Mouse (Mus musculus) NIH3T3 (cell line): Measurements from ENCODE around the gene Grk3.

Source experiments
- DNase-seq: peaks from one replicate; pipeline ENCODE4 v3.0.0-alpha.2; 2012; ENCODE audit warnings: low read depth

Gene Grk3

DNA sequence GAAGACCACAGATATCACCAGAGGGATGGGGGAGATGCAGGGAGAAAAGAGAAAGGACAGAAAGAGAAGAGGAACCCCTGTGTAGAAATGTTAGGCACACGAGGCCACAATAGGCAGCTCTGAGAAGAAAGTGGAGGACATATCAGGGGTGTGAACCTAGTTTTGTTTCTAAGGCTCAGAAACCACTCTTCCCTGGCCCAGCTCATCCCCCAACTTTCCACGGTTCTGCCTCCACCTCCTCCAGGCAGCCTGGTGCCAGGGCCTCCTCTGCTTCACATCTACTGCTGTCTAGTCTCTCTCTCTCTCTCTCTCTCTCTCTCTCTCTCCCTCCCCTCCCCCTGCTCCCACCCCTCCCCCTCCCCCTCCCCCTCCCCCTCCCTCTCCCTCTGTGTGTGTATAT, 7.1 kb downstream of the Grk3 start:
- DNase-seq = no peak

DNA sequence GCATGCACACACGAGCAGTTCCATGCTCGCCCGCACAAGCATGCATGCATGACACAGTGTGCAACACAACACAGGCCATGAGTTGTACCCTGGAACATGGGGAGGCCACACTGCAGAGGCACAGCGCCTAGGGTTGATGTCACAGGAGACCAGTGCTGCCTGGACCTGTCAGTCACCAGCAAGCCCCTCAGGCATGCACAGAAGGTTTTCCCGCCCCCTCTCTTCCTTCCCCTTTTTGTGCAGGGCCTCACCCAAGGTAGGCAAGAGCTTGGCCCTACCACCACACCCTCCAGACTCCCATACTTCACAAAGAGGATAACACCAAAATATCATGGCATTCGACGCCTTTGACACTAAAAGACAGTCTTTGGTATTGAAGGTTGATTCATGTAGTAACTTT, 8.6 kb downstream of the Grk3 start:
- DNase-seq = no peak

DNA sequence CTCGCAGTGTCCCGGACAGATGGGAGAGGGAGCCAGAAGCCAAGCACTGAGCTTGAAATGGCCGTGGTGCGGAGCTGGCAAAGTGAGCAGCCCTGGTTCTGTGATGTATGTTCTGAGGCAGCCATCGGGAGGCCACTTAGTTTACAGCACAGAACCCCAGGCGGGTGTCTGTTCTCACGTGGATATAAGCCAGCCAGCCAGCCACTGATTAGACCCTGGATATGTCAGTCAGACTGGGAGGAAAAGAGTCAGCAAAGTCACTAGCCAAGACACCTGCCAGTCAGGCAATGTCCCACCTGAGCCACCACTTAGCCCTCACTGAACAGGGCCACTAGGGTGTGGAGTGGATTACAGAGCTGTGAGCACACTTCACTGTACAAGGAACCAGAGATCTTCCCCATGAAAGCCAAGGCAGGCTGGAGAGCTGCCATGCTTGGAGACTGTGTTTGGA, 9.6 kb downstream of the Grk3 start:
- DNase-seq = no peak

DNA sequence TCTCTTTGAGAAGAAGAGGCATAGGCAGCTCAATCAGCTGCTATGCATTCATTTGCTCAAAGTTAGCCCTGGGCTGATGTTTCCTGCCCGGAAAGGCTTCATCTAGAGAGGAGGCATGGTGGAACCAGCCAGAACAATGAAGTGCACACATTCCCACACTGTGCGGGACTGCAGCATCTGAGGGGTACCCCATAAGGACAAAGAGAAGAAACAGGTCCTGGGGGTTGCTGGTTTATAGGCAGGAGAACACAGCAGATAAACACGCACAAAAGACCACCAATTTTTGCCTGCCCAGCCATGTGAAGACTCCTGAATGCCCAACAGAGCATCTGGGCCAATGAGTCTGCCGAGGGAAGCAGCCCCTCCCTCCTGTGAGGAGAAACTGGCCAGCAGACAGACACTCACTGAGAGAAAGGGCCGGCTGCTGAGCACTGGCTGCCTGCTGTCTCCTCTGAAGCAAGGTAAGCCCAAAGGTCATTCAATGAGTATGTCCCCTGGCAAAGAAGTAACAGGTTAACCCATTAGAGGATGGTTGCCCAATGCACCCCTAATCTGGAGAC, 12.7 kb downstream of the Grk3 start:
- DNase-seq = no peak

DNA sequence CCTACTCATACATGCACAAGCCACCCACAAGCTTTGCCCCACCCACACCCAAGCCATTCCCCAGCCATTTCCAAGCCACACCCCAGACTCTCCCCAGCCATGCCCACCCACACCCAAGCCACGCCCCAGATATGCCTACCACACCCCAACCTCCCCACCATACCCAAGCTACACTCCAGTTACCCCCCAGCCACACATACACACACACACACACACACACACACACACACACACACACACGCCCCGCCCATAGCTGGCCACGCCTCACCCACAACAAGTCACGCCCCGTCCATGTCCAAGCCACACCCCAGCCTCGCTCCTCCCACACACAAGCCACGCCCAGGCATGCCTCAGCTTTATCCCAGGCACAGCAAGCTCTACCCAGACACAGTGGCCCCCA, 16.4 kb downstream of the Grk3 start:
- no peak for DNase-seq

DNA sequence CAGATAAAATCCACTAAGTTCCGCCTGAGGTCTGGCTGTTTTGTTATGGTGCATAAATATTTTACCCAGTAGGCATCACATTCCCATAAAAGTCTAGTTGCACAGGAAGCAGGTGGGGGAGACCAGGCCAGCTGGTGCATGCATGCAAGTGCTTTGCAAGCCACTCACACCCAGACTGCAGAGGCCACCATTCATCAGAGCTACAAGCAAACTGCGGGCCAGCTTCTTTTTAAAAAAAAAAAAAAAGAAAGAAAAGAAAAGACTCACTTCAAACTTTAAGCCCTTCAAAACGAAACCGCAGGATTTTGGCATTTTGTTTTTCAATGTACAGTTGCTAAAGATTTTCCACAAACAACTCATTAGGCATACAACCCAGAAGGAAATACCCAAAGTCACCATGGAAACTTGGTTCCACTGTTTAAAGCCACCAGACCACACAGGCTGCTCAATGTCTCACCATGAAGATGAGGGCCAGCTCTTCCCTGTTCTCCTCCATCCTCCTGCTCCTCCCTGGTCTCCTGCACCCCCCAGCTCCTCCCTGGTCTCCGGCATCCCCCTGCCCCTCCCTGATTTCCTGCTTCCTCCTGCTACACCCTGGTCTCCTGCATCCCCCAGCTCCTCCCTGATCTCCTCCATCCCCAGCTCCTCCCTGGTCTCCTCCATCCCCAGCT, 17.9 kb downstream of the Grk3 start:
- DNase-seq = no peak

DNA sequence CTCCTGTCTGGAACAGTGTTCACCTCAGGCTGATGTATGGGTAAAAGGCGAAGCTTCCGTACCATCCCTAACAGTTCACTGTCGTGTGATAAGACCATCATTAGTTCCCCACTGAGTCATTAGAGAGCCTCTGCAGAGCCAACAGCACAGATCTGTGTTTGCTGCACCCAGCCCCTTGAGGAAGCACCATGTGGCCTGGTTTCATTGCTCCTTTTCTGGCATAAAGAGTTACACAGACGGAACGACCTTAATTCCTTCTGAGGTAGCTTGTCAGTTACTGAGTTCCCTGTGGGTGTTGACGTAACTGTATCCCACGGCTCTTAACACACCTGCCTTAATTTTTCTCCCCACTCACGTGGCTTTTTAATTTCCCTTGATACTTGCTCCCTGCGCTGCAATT, 24.3 kb downstream of the Grk3 start:
- DNase-seq = no peak

DNA sequence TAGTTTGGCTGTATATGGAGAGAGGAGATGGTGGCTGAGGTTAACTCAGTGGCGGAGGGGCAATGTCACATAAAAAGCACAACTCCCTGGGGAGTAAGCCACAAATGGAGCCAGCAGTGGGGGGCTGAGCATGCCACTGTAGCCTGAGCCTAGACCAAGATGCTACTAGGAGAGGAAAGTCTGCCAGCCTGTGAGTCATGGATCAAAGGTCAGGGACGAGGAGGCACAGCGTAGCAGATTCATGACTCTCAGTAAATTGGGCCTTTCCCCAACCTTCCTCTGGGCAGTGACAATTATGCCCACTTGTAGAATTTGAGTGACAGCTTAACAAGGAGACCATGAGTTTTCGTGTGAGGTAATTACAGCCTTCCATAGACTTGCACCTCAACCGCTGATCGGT, 33.7 kb downstream of the Grk3 start:
- no peak for DNase-seq

DNA sequence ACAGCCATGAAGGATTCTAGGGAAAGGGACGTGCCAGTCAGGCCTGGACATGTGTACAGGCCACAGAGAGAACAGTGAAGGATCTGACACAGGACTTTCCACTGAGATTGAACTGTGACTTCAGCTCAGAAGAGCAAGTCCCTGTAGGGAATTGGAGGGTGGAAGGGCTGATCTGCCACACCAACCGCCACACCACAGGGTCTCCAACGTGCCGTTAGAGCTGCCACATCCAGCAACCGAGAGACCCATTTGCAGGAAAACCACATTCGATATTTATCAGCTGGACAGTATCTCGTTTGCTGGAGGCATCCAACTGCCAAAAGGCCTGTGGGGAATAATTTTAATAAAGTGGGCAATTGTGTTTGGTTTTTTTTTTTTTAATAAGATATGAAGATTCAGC, 35.9 kb downstream of the Grk3 start:
- no peak for DNase-seq

DNA sequence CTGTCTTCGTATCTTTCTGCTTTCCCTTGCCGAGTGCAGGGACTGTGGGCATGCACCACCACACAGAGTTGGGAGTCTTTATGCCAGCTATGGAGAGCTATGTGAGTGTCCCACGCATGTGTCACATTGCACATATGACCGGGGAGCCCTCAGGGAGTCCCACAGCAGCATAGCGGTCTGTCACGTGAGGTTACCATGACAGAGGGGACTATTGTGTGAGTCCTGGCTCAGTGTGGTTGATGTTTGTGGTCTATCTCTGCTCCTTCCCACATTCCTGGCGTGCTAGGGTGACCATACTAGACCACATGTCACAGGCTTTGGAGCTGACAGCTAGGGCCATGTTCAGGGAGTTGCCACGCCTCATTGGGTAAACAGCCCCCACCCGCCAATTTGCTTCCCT, 36.4 kb downstream of the Grk3 start:
- DNase-seq = no peak

DNA sequence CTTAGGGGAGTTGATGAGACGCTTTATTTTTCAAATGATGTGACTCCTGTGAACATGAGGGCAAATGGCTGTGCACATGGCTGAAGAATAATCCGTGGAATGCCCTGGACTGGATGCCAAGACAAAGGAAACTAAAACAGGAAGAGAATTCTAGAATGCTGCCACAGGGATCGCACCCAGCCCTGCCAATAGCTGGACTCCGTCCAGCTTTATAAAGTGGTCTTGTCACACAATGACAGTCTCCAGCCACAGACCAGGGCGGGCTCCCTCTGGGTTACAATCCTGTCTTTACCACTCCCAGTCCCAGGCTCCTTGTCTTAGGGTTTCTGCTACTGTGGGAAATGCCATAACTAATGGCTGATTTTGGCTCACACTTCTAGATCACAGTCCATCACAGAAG, 38.5 kb downstream of the Grk3 start:
- no peak for DNase-seq

DNA sequence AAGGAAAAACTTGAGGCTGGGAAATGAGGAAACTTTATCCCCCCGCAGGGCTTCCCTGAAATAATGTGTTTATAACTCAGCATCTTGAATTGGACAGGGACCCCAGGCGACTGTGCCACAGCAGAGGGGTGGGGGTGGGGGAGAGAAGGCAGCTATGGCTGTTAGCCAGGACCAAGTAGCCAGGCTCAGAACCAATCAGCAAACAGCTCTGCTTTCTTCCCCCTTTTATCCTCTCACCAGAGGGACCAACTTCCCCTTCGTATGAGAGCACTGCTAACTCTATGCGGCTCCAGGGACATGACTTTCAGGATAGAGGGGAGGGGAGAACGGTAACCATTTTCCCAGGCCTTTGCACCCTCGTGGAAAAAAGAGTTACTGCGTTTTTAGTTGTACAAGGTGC, 42.0 kb downstream of the Grk3 start:
- DNase-seq = no peak

DNA sequence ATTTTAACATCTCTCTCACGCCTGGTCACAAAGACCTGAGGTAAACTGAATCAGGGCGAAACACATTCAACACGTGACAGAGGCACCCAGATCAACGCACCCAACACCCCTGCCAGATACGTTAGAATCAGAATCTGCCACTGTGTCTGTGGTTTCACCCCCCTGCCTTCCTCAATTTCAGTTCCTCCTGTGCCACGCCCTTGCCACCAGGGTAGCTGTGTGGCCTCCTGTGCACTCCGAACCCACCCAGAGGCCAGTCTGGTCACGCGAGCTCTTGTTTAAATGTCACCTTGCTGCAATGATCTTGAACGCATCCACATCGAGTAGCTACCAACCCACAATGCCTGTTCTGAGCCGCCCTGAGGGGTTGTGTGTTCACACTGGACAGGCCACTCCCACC, 43.3 kb downstream of the Grk3 start:
- DNase-seq = no peak

DNA sequence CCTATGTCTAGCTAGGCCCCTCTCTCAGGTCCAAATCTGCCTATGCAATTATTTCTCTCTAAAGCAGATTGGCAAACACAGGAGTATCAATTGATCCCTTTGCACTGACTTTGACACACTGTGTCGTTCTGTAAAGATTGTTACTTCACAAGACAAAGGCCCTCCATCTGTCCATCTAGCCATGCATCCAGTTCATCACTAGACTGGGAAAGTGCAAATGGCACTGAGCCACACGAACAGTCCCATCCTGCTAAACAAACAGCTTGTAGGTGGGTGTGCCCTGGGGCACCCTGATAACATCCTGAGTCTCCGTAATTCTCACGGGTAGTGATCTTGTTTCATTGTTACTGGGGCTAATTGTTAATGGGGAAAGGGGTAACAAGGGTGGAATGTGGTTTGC, 52.1 kb downstream of the Grk3 start:
- no peak for DNase-seq

DNA sequence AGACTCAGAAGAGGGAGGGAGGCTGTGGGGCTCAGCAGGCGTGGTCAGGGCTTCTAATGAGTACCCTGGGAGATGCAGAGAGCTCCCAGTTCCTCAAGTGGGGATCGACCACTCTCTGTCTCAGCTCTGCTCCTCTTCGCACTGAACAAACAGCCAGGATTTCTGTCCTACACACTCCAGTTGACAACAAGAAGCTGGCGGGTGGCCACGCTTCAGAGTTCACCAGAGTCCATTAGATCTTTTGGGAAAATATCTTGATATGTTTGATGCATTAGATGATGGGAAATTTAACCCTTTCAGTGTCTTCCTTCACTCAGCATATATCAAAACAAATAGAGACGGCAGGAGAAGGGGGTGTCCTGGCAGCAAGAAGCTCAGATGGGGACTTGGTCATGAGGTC, 53.4 kb downstream of the Grk3 start:
- no peak for DNase-seq

DNA sequence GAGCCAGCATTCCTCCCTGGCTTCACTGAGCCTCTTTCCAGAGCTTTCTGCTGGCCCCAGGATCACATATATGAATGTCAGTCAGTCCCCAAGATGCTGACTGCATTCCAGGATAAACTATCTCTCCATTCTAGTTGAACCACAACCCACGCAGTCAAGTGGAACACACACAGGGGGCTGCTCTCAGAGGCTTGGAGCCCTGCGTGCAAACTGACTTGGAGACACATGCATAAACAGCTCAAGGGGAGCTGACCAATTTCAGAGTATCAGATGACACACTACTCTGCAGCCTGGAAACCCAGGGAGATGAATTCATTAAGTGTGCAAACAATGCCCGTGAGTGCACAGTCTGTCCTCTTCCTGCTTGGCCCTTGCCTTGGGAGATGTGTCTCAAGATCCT, 54.7 kb downstream of the Grk3 start:
- DNase-seq = no peak

DNA sequence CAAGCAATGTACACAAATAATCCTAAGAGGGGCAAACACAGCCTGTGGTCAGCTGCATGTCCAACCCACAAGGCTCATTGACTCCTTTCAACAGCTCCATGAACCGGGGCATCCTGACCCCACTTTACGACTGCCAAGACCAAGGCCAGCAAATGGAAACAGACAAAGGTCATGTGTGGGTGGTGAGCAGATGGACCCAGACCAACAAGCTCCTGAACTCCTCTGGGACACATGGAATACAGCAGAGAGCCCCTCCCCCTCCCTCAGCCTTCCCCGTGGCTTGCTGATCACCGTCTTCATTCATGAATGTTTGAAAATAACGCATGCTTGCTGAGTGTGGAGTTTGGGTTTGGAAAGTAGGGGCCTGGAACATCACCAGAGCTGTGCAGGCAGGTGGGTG, 57.3 kb downstream of the Grk3 start:
- DNase-seq = no peak

DNA sequence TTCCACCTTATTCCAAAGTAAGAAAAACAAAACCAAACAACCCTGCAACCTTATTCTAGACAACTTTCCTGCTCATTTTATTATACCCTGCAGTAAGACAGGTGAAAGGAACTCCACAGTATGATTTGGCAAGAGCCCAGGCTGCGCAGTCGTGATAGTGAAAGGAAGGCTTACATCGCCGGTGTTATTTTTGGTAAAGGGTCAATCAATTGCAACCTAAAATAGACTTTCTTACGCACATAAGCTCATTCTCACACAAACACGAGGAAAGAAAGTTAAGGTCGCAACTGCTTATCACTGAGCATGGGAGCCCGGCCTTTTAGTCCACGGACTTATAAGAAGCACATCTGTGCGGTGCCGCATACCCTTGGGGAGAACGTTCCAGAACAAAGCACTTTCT, 58.8 kb downstream of the Grk3 start:
- DNase-seq = no peak

DNA sequence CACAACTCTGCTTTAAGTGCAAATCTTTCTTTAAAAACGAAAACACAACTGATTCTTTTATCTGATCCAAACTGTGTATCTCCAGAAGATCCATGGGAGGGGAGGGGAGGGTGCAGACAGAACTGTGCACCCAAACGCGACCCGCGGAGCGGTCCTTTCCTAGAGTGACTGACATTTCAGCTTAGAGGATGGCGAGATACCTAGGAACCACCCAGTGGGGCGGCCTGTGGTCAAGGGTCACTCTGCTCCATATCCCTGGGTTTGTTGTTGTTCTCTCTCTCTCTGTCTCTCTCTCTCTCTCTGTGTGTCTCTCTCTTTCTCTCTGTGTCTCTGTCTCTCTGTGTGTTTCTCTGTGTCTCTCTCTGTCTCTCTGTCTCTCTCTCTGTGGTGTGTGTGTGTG, 59.2 kb downstream of the Grk3 start:
- DNase-seq = no peak

DNA sequence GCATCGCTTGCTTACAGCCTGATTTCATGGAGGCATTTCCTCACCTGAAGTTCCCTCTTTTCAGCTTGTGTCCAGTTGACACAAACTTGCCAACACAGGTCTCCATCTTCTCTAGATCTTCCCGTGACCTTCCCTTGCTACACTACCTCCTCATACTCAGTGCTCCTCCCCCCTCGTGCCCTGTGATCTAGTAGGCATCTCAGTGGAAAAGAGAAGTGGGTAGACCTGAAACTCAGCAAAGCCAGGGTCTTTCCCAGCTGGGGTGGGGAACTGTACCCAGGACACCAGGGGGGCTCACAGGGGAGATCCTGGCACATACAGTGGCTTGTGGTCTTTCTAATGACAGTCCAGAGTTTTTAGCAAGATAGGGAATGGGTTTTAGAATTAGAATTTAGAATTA, 64.7 kb downstream of the Grk3 start:
- no peak for DNase-seq

DNA sequence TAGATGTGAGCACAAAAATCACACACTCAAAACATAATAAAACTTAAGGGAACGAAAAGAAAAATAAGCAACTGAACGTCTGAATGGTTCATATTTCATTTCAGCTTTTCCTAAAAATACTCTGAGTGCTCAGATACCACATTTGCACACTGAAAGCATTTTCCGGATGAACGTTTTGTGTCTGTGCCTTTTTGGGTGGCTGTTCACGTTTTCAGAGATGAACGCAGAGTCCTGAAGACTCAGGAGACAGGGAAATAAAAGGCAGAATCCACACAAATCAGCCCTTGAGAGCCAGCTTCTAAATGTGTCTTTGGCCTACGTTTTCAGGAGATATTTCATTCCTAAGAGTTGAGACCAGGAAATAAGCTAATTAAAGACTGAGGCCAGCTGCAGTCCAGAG, 69.7 kb downstream of the Grk3 start:
- no peak for DNase-seq

DNA sequence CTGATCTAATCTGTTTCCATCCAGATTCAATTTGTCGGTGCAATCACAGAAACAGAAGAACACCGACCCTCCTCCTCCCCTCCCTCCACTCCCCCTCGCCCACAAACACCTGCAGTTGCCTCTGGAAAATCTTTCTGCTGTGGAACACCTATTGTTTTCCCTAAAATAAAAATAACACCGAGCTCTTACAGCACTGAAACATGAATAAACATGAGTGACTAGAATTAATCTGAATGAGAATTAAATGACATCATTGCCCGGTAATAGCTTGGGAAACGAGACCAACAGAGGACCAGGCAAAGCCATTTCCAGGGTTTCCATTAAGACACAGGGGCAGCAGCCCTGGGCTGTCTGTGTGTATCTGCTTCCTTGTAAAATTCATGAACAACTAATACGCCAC, 73.3 kb downstream of the Grk3 start:
- no peak for DNase-seq

DNA sequence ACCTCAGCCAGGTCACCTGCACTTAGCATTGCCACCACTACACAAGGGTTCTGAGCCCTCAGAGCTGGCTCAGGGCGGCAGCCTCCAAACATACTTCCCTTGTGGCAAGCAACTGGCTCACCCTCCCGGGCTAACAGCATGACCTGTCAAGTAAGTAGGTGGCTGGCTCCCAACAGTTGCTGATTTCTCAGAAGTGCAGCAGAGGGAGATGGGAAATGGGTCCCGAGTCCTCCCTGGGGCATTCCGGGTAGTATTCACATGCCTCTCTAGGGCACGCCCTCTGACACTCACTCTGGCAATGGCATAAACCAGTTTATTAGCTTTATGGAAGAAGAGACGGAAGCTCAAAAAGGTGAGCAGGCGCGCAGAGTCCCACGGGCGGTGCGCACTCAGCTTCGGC, 74.6 kb downstream of the Grk3 start:
- DNase-seq = no peak

DNA sequence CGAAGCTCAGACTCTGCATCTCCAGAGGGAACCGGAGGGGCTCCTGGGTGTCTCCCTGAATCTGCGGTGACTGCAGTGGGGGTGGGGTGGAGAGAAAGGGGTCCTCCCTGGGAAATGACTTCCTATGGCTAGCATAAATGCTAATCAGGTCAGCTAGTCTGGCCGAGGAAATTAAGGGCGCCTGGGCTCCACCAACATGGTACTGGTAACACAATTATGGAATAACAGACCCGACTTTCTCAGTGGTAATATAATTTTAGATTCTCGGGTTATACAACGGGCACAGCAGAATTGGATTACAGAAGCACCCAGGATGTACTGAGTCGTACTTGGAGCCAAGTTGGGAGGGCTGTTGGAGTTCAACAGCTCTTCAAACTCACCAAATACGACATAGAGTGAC, 79.0 kb downstream of the Grk3 start:
- DNase-seq = no peak

DNA sequence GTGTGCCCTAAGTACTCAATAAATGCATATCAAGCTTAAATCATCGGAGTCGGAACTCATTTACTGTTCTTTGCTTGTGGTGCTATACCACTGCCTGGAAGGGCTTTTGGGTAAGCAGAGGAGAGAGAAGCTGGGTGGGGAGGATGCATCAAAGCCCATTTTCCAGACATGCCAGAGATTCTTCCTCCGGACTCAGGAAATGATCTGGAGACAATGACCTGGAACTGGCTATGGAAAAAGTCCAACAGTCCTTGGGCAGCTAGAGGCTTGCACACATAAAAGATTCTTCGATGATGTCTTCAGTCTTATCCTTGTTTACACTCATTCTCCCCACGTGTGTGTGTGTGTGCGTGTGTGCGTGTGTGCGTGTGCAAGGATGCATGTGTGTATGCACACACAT, 80.2 kb downstream of the Grk3 start:
- no peak for DNase-seq
